Mouse (Mus musculus): ENCODE data around the gene Gsk3b. TPM values are rescaled to one million over a fixed set of nuclear protein-coding genes. Genes with fewer than 3 reads are reported as not detected.

Gsk3b gene
- polyA plus RNA-seq, 1 experiment from 2014 or later: 43.0 TPM

- peak overlapping the region; percentile 95 for H3K9ac ChIP-seq (replicated peaks; ENCODE audit: low read depth)
- under 1% methylated on average over 66 of the region's 76 CpGs for WGBS
- TF ChIP-seq CTCF (IDR thresholded peaks at IDR 0.05): no peak
- 0 out of 2 replicates have a peak, but pooled peaks have one; percentile 36 for TF ChIP-seq EP300 (IDR thresholded peaks at IDR 0.05)
- H3K9me3 ChIP-seq (ENCODE audit: low read length): no peaks in the 10 kb centered on the region
- peaks cover 4% of the 10 kb centered on the region; the same call in 1 of the 2 replicates for H3K4me1 ChIP-seq (ENCODE audit: insufficient read depth, low read depth, low read length)
- H3K4me2 ChIP-seq (replicated peaks; ENCODE audit: low read depth, low read length): peak overlapping the region; percentile 67
- H3K36me3 ChIP-seq (ENCODE audit: insufficient read depth, low read length): no peaks in the 10 kb centered on the region
- H3K4me3 ChIP-seq (ENCODE audit: low read depth, low read length): peak overlapping the region; percentile 86
- peak; percentile 8 for ATAC-seq
- DNase-seq (ENCODE audit: low spot score): peak; percentile 81
- H3K27ac ChIP-seq (ENCODE audit: low read length): peak overlapping the region; percentile 100
- H3K27me3 ChIP-seq (replicated peaks; ENCODE audit: insufficient read depth, low read length): no peaks in the 10 kb centered on the region
Measured at GRCm38 (mm10) chr16:38089447-38090170, 808 bp downstream of the Gsk3b start.

GRCm38 (mm10) chr16:38090341-38091005, 1.7 kb downstream of the Gsk3b start:
- DNase-seq (ENCODE audit: low spot score): no peak
- Histone ChIP-seq H3K4me2 (replicated peaks; ENCODE audit: low read depth, low read length) (peak overlapping the region; percentile 67), H3K4me3 (ENCODE audit: low read depth, low read length) (peak overlapping the region; percentile 86), H3K27me3 (replicated peaks; ENCODE audit: insufficient read depth, low read length) (no peaks in the 10 kb centered on the region), H3K36me3 (ENCODE audit: insufficient read depth, low read length) (no peaks in the 10 kb centered on the region), H3K27ac (ENCODE audit: low read length) (peak overlapping the region; percentile 100; the same call in 1 of the 2 replicates), H3K9ac (replicated peaks; ENCODE audit: low read depth) (peak overlapping the region; percentile 95), H3K9me3 (ENCODE audit: low read length) (no peaks in the 10 kb centered on the region), H3K4me1 (ENCODE audit: insufficient read depth, low read depth, low read length) (peaks cover 6% of the 10 kb centered on the region; the same call in 1 of the 2 replicates)
- ATAC-seq: no peak
- WGBS: under 1% methylated on average over 17 of the region's 17 CpGs
- TF ChIP-seq EP300 (IDR thresholded peaks at IDR 0.05) (no peak), CTCF (IDR thresholded peaks at IDR 0.05) (no peak)

GRCm38 (mm10) chr16:38091041-38091440, 2.2 kb downstream of the Gsk3b start:
- WGBS: 0% methylated on average over 5 of the region's 5 CpGs
- Histone ChIP-seq H3K36me3 (ENCODE audit: insufficient read depth, low read length) (no peaks in the 10 kb centered on the region), H3K4me2 (replicated peaks; ENCODE audit: low read depth, low read length) (peak overlapping the region; percentile 67), H3K4me3 (ENCODE audit: low read depth, low read length) (peak overlapping the region; percentile 86), H3K4me1 (ENCODE audit: insufficient read depth, low read depth, low read length) (peaks cover 11% of the 10 kb centered on the region; the same call in 1 of the 2 replicates), H3K27ac (ENCODE audit: low read length) (no peak overlapping the region), H3K9me3 (ENCODE audit: low read length) (no peaks in the 10 kb centered on the region), H3K27me3 (replicated peaks; ENCODE audit: insufficient read depth, low read length) (no peaks in the 10 kb centered on the region), H3K9ac (replicated peaks; ENCODE audit: low read depth) (peak overlapping the region; percentile 95; the same call in 1 of the 2 replicates)
- DNase-seq (ENCODE audit: low spot score) (no peak), ATAC-seq (no peak)
- TF ChIP-seq CTCF (IDR thresholded peaks at IDR 0.05): no peak
- no peak for TF ChIP-seq EP300 (IDR thresholded peaks at IDR 0.05)

- Histone ChIP-seq H3K4me3 (ENCODE audit: low read depth, low read length) (peak overlapping the region; percentile 86), H3K36me3 (ENCODE audit: insufficient read depth, low read length) (no peaks in the 10 kb centered on the region), H3K27me3 (replicated peaks; ENCODE audit: insufficient read depth, low read length) (no peaks in the 10 kb centered on the region), H3K9ac (replicated peaks; ENCODE audit: low read depth) (peak overlapping the region; percentile 95; the same call in 1 of the 2 replicates), H3K27ac (ENCODE audit: low read length) (no peak overlapping the region), H3K4me1 (ENCODE audit: insufficient read depth, low read depth, low read length) (peaks cover 11% of the 10 kb centered on the region; the same call in 1 of the 2 replicates), H3K4me2 (replicated peaks; ENCODE audit: low read depth, low read length) (peak overlapping the region; percentile 67), H3K9me3 (ENCODE audit: low read length) (no peaks in the 10 kb centered on the region)
- TF ChIP-seq EP300 (IDR thresholded peaks at IDR 0.05) (0 out of 2 replicates have a peak, but pooled peaks have one; percentile 6), CTCF (IDR thresholded peaks at IDR 0.05) (no peak)
- no peak for ATAC-seq
- WGBS: 5% methylated on average over 5 of the region's 5 CpGs
- DNase-seq (ENCODE audit: low spot score): peak; percentile 30
Measured at GRCm38 (mm10) chr16:38091706-38092105, 2.9 kb downstream of the Gsk3b start.

GRCm38 (mm10) chr16:38092598-38092997, 3.8 kb downstream of the Gsk3b start:
- Histone ChIP-seq H3K4me3 (ENCODE audit: low read depth, low read length) (peak overlapping the region; percentile 86), H3K36me3 (ENCODE audit: insufficient read depth, low read length) (no peaks in the 10 kb centered on the region), H3K27me3 (replicated peaks; ENCODE audit: insufficient read depth, low read length) (no peaks in the 10 kb centered on the region), H3K9ac (replicated peaks; ENCODE audit: low read depth) (peak overlapping the region; percentile 24), H3K4me1 (ENCODE audit: insufficient read depth, low read depth, low read length) (peaks cover 9% of the 10 kb centered on the region; the same call in 1 of the 2 replicates), H3K27ac (ENCODE audit: low read length) (peak overlapping the region; percentile 6; the same call in 1 of the 2 replicates), H3K4me2 (replicated peaks; ENCODE audit: low read depth, low read length) (peak overlapping the region; percentile 67), H3K9me3 (ENCODE audit: low read length) (no peaks in the 10 kb centered on the region)
- TF ChIP-seq CTCF (IDR thresholded peaks at IDR 0.05) (no peak), EP300 (IDR thresholded peaks at IDR 0.05) (no peak)
- DNase-seq (ENCODE audit: low spot score): peak; percentile 22
- WGBS: 4% methylated on average over 4 of the region's 4 CpGs
- ATAC-seq: no peak

- no peak for TF ChIP-seq CTCF (IDR thresholded peaks at IDR 0.05)
- H3K9me3 ChIP-seq (ENCODE audit: low read length): no peaks in the 10 kb centered on the region
- WGBS: 35% methylated on average over 5 of the region's 5 CpGs
- no peaks in the 10 kb centered on the region for H3K27me3 ChIP-seq (replicated peaks; ENCODE audit: insufficient read depth, low read length)
- H3K27ac ChIP-seq (ENCODE audit: low read length): no peak overlapping the region
- H3K4me1 ChIP-seq (ENCODE audit: insufficient read depth, low read depth, low read length): peaks cover 11% of the 10 kb centered on the region; the same call in 1 of the 2 replicates
- no peak overlapping the region for H3K9ac ChIP-seq (replicated peaks; ENCODE audit: low read depth)
- no peaks in the 10 kb centered on the region for H3K36me3 ChIP-seq (ENCODE audit: insufficient read depth, low read length)
- no peak for ATAC-seq
- no peak overlapping the region for H3K4me3 ChIP-seq (ENCODE audit: low read depth, low read length)
- DNase-seq (ENCODE audit: low spot score): no peak
- no peak overlapping the region for H3K4me2 ChIP-seq (replicated peaks; ENCODE audit: low read depth, low read length)
Measured at GRCm38 (mm10) chr16:38095181-38095851, 6.5 kb downstream of the Gsk3b start.

Measured in lung, postnatal 0 days (tissue).